Mouse (Mus musculus) brain, embryonic 14.5 days (tissue): ENCODE measurements around the gene Abtb1. TPM values are rescaled to one million over a fixed set of nuclear protein-coding genes. Genes with fewer than 3 reads are reported as not detected.

Source experiments
- DNase-seq: peaks from one replicate; pipeline ENCODE4 v3.0.0-alpha.2; 2011; ENCODE audit warnings: low read depth
- CTCF ChIP-seq: fragments of 200-500 bp; IDR thresholded peaks from 2 replicates; pipeline ENCODE4 v1.5.1; 2012; ENCODE audit warnings: inconsistent platforms, mild to moderate bottlenecking, moderate library complexity, borderline replicate concordance; ENCODE audit not compliant: insufficient read depth, insufficient read length; ENCODE audit errors: extremely low read depth
- POLR2A ChIP-seq: fragments of 200-500 bp; IDR thresholded peaks from 2 replicates; pipeline ENCODE4 v1.6.1; 2012; ENCODE audit warnings: mild to moderate bottlenecking, inconsistent platforms, borderline replicate concordance; ENCODE audit not compliant: poor library complexity, insufficient read depth, insufficient read length, severe bottlenecking; ENCODE audit errors: extremely low read depth
- polyA plus RNA-seq: library from polyadenylated mRNA; depleted of rRNA; stranded (reverse); fragments of >200 nt; gene quantifications from 2 replicates; pipeline ENCODE4 v1.2.3, GENCODE M21; 2012

The Abtb1 gene
- polyA plus RNA-seq, 1 experiment = 61.7 TPM

- DNase-seq = no peak
- TF ChIP-seq CTCF (no peak), POLR2A (no peak)
Observed at GRCm38 (mm10) chr6:88826965-88827364, 14.8 kb downstream of the Abtb1 start.

DNA sequence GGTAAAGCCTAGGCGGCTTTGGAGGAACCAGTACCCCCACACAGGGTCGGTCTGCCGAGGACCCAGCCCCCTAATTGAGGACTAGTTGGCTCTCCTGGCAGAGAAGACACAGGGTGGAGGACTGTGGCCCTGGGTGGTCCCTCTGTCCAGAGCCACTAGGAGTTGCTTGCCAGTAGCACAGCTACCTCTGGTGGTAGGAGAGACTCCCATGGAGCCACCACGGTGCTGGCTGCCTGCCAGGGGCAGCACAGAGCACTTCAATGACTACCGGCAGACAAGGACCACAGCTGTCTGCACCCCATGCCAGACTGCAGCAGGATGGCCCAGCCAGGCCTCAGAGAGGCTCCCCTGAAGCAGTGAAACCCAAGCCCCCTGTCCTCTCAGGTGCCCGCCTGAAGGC, 15.2 kb downstream of the Abtb1 start:
- TF ChIP-seq POLR2A (no peak), CTCF (peak; percentile 58)
- peak; percentile 88 for DNase-seq

- DNase-seq = no peak
- TF ChIP-seq POLR2A (no peak), CTCF (no peak)
Observed at GRCm38 (mm10) chr6:88826088-88826487, 15.7 kb downstream of the Abtb1 start.

DNA sequence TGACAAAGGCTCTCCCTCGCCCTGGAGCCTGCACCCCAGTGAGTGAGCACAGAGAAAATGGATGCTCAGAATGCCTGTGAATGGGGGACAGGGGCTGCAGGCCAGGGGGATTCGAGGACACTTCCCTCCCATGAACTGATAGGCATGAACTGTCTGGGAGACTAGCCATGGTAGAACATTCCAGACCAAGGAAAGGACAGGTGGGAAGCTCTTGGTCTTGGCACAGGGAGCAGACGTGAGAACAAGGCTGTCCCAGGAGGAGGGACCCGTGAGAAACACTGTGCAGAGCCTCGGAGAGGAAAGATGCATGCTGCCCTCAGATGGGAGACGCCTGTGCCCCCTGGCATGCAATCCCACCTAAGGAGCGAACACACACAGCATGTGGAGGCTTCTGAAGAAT, 17.6 kb downstream of the Abtb1 start:
- DNase-seq = no peak
- TF ChIP-seq CTCF = no peak
- TF ChIP-seq POLR2A = no peak

- DNase-seq = peak; percentile 33
- no peak for TF ChIP-seq CTCF
- no peak for TF ChIP-seq POLR2A
Observed at GRCm38 (mm10) chr6:88821901-88822300, 19.9 kb downstream of the Abtb1 start.

- DNase-seq = no peak
- TF ChIP-seq POLR2A = no peak
- no peak for TF ChIP-seq CTCF
Observed at GRCm38 (mm10) chr6:88821294-88821693, 20.5 kb downstream of the Abtb1 start.

GRCm38 (mm10) chr6:88820853-88821252, 20.9 kb downstream of the Abtb1 start:
- TF ChIP-seq POLR2A (no peak), CTCF (no peak)

DNA sequence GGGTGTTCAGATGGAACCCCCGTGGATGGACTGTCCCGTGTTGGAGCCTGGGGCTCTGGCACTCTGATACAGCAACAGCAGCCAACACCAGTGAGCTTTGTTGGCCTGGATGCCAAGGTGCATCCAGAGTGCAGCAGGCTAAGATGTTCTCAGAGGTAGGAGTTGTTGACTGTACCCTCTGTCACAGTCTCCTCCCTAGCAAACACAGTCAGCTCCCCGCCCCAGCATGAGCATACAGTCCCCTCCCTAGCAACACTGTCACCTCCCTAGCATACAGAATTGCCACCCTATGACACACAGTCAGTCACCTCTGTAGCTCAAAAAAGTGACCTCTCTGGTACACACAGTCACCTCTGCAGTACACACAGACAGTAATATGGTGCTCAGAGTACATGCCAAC, 24.9 kb downstream of the Abtb1 start:
- no peak for TF ChIP-seq POLR2A
- no peak for TF ChIP-seq CTCF
- DNase-seq = no peak

More at GRCm38 (mm10) chr6:88820853-88821252, 20.9 kb downstream of the Abtb1 start:
- no peak for DNase-seq

DNA sequence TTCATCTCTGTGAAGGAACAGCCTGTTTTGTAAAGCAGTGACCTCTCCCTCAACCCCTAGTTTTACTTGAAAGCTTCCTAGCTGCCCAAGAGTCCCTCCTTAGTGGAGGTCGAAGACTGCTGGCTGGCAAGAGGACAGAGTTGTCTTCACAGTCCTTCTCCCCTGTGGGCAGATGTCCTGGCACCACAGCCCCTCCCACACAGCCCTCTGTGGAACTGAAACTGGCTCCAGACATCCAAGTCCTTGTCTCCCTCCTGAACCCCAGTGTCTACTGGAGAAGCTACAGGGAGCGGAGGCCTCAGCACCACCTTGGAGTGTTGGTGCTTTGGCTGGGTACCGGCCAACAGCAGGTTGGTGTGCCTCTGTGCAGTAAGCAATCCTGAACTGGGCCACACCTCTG, 26.3 kb downstream of the Abtb1 start:
- TF ChIP-seq CTCF (no peak), POLR2A (no peak)
- DNase-seq = no peak

DNA sequence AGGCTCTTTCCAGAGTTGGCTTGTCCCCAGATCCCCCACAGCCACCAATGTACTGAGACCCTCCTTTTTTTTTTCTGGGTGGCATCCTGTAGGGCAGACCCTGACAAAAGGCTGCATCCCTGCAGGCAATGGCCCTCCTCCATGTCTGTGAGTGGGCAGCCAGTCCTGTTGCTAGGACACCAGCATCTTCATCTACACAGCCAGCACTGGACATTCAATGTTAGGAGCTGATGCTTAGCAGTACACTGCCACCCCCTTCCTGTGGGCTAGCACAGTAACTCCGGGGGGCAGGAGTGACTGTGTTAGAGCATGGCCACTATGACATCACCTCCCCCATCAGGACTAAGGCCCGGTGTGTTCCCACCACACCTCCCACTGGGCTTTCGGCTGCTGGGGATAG, 26.7 kb downstream of the Abtb1 start:
- TF ChIP-seq POLR2A = no peak
- no peak for TF ChIP-seq CTCF
- no peak for DNase-seq

DNA sequence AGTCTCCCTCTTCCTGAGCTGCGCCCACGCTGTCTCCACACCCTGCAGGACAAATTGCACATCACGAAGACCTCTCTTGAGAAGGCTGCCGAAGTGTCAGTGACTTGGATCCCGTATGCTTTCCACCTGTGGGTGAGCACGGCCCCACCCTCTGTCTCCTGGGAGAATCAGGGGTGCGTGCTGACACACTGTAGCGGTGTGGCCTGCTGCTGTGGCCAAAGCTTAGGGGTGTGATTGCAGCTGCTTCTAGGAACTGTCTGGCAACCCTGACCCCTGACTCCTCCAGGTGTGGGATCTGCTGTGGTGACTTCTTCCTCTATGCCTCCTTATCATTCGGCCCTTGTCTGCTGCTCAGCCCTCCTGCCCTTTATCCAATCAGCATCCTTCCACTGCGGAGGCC, 28.0 kb downstream of the Abtb1 start:
- TF ChIP-seq CTCF = no peak
- TF ChIP-seq POLR2A = no peak
- no peak for DNase-seq

DNA sequence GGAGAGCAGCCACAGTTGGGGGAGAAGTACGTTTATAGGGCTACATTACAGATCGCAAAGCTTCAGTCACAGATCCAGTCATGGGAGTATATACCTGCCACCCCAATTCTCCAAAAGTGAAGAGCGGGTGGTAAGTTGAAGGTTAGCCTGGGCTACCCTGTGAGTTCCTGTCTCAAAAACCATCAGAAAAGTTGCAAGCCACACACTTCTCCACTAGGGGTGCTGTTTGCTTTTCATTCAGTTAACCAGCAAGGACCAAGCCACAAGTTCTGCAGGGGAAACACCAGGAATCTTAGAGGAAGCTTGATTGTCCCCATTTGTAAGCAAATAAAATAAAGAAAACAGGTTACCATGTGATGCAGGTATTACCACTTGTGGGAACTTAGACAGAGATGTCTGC, 28.9 kb downstream of the Abtb1 start:
- DNase-seq = peak; percentile 64
- TF ChIP-seq POLR2A = no peak
- TF ChIP-seq CTCF = peak; percentile 75; the same call in 1 of the 2 replicates

DNA sequence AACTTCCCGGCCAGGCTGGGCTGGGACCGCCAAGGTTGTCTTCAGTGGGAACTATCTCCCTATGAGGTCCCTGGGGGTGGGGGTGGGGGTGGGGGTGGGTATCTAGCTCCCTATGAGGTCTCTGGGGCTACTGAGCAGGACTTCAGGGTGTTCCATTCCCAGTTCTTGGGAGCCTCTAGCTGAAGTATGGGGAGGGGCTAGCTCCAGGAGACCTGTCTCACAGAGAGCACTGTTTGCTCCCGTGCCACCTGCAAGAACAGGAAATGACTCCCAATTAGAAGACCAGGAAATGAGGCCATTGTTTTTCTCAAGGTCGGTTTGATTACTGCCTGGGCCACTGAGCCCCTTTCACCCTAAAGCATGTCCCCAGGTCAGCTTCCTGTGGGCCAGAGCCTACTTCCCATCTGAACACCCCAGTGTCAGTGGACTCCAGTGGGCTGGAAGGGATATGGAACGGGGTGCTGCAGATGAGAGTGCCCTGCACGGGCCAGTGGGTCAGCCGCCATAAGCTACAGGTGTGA, 29.8 kb downstream of the Abtb1 start:
- TF ChIP-seq CTCF = no peak
- TF ChIP-seq POLR2A = no peak
- no peak for DNase-seq

DNA sequence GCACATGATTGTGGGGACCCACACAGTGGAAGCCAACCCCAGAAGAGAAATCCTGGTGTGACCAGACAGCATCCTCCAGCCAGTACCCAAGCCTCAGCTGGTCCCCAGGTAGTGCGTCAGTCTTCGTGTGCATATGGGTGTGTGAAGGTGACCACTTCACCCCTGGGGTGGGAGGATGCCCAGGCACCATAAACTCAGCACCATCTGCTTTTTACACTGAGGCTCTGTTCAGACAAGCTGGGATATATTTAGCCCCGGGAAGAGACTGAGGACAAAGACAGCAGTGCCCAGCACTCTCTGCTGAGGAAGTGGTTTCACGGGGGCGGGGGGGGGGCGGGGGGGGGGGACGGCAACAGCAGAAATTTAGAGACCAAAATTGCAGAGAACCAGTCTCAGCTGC, 30.4 kb downstream of the Abtb1 start:
- TF ChIP-seq POLR2A (no peak), CTCF (no peak)
- DNase-seq = no peak
